In the genomic region with DNA sequence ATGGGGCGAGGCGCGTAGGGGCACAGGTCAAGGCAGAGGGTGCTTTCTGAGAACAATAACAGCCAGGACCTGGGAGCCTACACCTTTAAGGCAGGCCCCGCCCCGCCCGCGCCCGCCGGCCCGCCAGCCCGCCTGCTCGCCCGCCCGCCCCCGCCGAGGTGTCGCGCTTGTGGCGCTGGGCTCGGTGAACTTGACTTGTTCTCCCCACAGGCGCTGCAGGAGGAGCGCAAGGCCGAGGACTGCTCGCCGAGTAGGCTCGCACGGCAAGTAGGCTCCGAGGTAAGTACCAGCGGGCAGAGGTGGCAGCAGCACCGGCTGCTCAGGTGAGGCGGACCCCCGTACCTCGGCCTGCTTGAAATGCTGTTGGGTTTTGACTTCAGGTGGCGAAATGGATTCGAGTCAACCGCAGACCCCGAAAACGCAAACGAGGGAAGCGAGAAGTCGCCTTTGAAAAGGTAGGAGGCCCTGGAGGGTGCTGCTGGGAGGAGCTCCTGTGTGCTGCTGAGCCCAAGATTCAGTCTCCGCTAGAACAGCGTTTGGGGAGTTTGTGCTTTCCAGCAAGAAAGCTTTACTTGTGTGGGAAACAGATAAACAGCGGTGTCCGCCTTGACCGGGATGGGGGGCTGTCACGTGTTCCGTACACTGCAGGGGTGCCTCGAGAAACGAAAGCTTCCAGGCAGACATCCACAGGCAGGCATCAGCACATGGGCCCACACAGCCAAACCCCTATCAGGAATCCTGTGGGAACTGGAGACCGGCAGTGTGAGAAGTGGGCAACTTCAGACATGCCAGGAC, we compare ENCODE assay signal across 8 mouse cellular contexts.
DNase-seq lines count a peak whose midpoint lies in the region; TF ChIP-seq lines count a peak whose summit lies in the region.

No protein-coding gene starts in this region.

- intact Hi-C loops in heart, postnatal 36 days (cut with DNase I): loop anchor here (2.0 to 10.0 kb wide), 5 partner anchors 91 to 325 kb away; no protein-coding TSS in a partner anchor

- peaks cover 4% of the 10 kb centered on the region; the same call in 1 of the 2 replicates for H3K27me3 ChIP-seq in E14TG2a.4 (ENCODE audit: insufficient read depth, low read length)
- H3K27me3 ChIP-seq in forebrain, embryonic 10.5 days (ENCODE audit: poor library complexity, severe bottlenecking): peaks cover 19% of the 10 kb centered on the region

- H3K4me1 ChIP-seq in E14TG2a.4 (replicated peaks; ENCODE audit: low read depth, low read length): peaks cover 27% of the 10 kb centered on the region
- H3K4me1 ChIP-seq in forebrain, embryonic 10.5 days: peaks cover 72% of the 10 kb centered on the region

- H3K27ac ChIP-seq in forebrain, embryonic 10.5 days: peak overlapping the region; percentile 92

- under 1% methylated on average over 51 of the region's 51 CpGs for WGBS in forebrain, embryonic 10.5 days

- no peaks in the 10 kb centered on the region for H3K9me3 ChIP-seq in E14TG2a.4 (ENCODE audit: low read length)
- H3K9me3 ChIP-seq in forebrain, embryonic 10.5 days: no peaks in the 10 kb centered on the region

- TF ChIP-seq CTCF in E14TG2a.4 (conservative IDR thresholded peaks at IDR 0.05; ENCODE audit: low read length): no peak

- DNase-seq in c-Kit-negative CD71-positive TER-119-positive erythroid progenitor cells, embryonic 14.5 days (ENCODE audit: low read depth, low spot score): peak; percentile 22
- DNase-seq in forebrain, embryonic 10.5 days (ENCODE audit: extremely low spot score, low spot score): peak; percentile 71
- peak; percentile 87 to 88 for DNase-seq in heart, postnatal 36 days
- peak; percentile 58 for DNase-seq in layer of hippocampus, adult 9-11 months
- DNase-seq in lung, postnatal 10 days: peak; percentile 91
- DNase-seq in ovary, postnatal 14 days (ENCODE audit: low spot score): peak; percentile 59
- DNase-seq in thymus, postnatal 10 days (ENCODE audit: low spot score in 2 of 2): peak; percentile 81 to 85

- peaks cover 28% of the 10 kb centered on the region for H3K36me3 ChIP-seq in E14TG2a.4 (ENCODE audit: insufficient read depth, low read length)
- no peaks in the 10 kb centered on the region for H3K36me3 ChIP-seq in forebrain, embryonic 10.5 days (replicated peaks)

- H3K4me3 ChIP-seq in E14TG2a.4 (replicated peaks; ENCODE audit: low read length): peak overlapping the region; percentile 88
- H3K4me3 ChIP-seq in forebrain, embryonic 10.5 days: peak overlapping the region; percentile 81

Comparison
In these comparisons a context has a peak if more than half of its experiments do, and no peak if none do; other contexts are left out.
1. Peak in every context shown above with its lines: DNase-seq, H3K4me3 ChIP-seq and H3K27ac ChIP-seq.
2. DNase-seq: peak in every context shown above with its lines; median percentile 91 in lung, postnatal 10 days; 88 in heart, postnatal 36 days; 83 in thymus, postnatal 10 days; 71 in forebrain, embryonic 10.5 days; 59 in ovary, postnatal 14 days; 58 in layer of hippocampus, adult 9-11 months; 22 in c-Kit-negative CD71-positive TER-119-positive erythroid progenitor cells, embryonic 14.5 days.